Mouse (Mus musculus) heart, embryonic 11.5 days (tissue): ENCODE data around the gene Fam240a. TPM values are rescaled to one million over a fixed set of nuclear protein-coding genes. Genes with fewer than 3 reads are reported as not detected.

Experiments
- microRNA-seq: library from miRNA; unstranded; fragments of <30 nt; microRNA quantifications from one replicate; pipeline ENCODE4, GENCODE M21; 2016; ENCODE audit warnings: borderline number of aligned reads
- polyA plus RNA-seq: library from polyadenylated mRNA; unstranded; fragments of >200 nt; fragmentation: Nextera tagmentation; extraction: Ambion mirVana; gene quantifications from 2 replicates; pipeline ENCODE4 v1.2.1, GENCODE M21; 2014

The Fam240a gene
- polyA plus RNA-seq, 1 experiment from 2014 or later: not detected

Small RNA genes lying within 50 kb of the gene (microRNA-seq; reads per million reads assigned to microRNA genes)
- gene Gm24269: not detected

Other genes with a start within 250 kb of the Fam240a start
- 3,236 and 3,494 TPM in 2 replicates for gene Myl3, start 175.0 kb downstream of the Fam240a start, polyA plus RNA-seq
- 24.3 and 27.8 TPM in 2 replicates for gene Pth1r, start 169.7 kb downstream of the Fam240a start, polyA plus RNA-seq
- gene Prss42, start 118.7 kb downstream of the Fam240a start, polyA plus RNA-seq: not detected in 2 replicates
- gene Prss44, start 102.9 kb downstream of the Fam240a start, polyA plus RNA-seq: not detected in 2 replicates
- gene Prss43, start 90.2 kb downstream of the Fam240a start, polyA plus RNA-seq: not detected in 2 replicates
- gene Prss45, start 82.3 kb downstream of the Fam240a start, polyA plus RNA-seq: not detected in 2 replicates
- gene Prss46, start 72.4 kb downstream of the Fam240a start, polyA plus RNA-seq: not detected in 2 replicates
- gene Prss50, start 58.9 kb downstream of the Fam240a start, polyA plus RNA-seq: 0.23 and 1.6 TPM in 2 replicates
- gene Als2cl, start 37.0 kb downstream of the Fam240a start, polyA plus RNA-seq: 0.64 and 1.7 TPM in 2 replicates
- gene Tmie, start 36.7 kb downstream of the Fam240a start, polyA plus RNA-seq: 0.07 TPM in 1 of 2 replicates, not detected in the other
- not detected in 2 replicates for gene Tdgf1, start 29.3 kb upstream of the Fam240a start, polyA plus RNA-seq
- gene Lrrc2, start 34.7 kb upstream of the Fam240a start, polyA plus RNA-seq: 2.0 and 2.1 TPM in 2 replicates
- 0.14 and 0.29 TPM in 2 replicates for gene Rtp3, start 73.7 kb upstream of the Fam240a start, polyA plus RNA-seq
- gene Ltf, start 102.4 kb upstream of the Fam240a start, polyA plus RNA-seq: 0.68 and 0.72 TPM in 2 replicates
- 5.6 and 5.7 TPM in 2 replicates for gene Ccrl2, start 140.7 kb upstream of the Fam240a start, polyA plus RNA-seq
- gene Lrrfip2, start 200.7 kb upstream of the Fam240a start, polyA plus RNA-seq: 51.9 and 55.6 TPM in 2 replicates